Mouse (Mus musculus) kidney, postnatal 4 days (tissue): Measurements from ENCODE around the gene Ankrd13d.

Experiments used
- DNase-seq, 2 experiments: peaks; one replicate each; pipeline ENCODE4 v3.0.0; 2021; ENCODE audit warnings: mixed read lengths in 2 of 2

Gene Ankrd13d

GRCm38 (mm10) chr19:4300852-4301734 is 18.2 kb upstream of the Ankrd13d start:
- no peak for DNase-seq

- no peak for DNase-seq
Observed at GRCm38 (mm10) chr19:4300271-4300704, 17.4 kb upstream of the Ankrd13d start.

- no peak for DNase-seq
Observed at GRCm38 (mm10) chr19:4299574-4300270, 16.8 kb upstream of the Ankrd13d start.

- no peak for DNase-seq
Observed at GRCm38 (mm10) chr19:4299126-4299525, 16.2 kb upstream of the Ankrd13d start.

DNA sequence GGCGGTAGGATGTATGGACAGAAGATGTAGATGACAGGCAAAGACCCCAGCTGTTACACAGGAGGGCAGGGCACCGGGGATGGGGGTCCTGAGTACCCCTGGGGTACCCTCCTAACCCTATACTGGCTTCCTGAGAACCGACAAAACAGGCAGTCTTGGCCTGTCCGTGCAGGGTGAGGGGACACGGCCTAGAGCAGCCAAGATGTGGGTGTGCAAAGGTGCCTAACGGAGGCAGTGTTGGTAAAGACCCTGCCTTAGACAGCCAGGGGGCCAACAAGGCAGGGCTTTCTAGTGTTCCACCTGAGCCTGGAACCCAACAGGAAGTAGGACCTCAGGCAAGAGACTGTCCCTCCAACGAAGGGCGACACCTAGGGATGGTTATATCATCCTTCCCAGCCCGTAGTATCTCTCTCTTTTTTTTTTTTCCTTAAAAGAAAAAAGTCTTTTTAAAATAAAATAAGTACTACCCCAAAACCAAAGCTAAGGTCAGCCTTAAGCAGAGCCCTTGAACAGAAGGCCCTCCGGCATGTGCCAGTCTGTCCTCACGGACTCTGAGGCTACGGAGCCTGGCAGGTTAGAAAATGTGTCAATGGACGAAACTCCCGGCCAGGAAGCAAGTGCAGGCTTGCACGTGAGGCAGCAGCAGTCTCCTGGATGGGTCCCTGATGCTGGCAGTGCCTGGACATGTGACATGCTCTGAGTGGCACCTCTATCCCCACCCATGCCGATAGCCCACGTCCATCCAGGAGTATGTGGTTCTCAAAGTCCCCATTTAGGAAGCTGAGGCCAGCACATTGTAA is 15.6 kb upstream of the Ankrd13d start:
- DNase-seq = no peak

GRCm38 (mm10) chr19:4297851-4298250 is 14.9 kb upstream of the Ankrd13d start:
- DNase-seq = no peak

GRCm38 (mm10) chr19:4296611-4297010 is 13.7 kb upstream of the Ankrd13d start:
- DNase-seq = no peak

DNA sequence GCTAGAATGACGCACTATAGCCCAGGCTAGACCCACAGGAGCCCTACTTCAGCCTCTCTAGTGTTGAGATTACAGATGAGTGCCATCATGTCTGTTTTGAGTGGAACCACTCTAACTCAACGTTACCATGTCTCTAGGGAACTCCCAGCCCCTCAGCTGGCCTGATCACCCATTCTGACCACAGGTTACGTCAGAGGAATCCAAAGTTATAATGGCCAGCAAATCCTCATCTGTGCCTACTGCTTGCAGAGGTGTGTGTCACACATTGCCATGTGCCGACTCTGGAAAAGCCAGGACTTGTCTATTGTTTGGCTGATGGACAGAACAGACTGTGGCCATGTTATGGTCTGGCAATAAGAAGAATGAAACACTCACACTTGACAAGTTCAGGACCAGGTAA is 12.5 kb upstream of the Ankrd13d start:
- DNase-seq = no peak

DNA sequence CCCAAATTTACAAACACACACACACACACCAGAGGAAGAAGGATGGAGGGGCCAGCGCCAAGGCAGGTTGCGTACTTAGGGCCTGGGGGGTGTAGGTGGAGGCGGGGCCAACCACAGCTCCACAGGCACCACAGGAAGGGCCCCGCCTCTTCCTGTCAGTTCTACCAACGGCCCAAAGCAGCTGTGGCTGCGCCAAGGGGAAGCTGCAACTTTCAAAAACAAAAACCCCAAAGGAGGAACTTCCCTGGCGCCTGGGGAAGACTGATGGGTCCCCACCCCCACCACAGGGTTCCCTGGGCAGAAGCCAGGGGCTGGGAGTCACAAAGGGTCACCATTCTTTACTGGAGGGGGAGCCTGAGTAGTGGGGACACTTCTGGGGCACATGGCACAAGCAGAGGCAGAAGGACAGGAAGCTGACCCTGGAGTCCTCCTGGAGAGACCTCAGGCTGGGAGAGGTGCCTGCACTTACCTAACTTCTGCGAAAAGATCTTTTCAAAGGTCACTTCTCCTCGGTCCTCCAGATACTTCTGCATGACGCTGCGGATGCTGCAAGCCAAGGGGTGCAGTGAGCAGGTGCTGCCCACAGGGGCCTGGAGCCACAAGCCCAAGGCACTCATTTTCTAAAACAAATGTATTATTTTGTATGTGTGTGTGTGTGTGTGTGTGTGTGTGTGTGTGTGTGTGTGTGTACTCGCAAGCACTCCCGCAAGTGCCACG is 11.6 kb upstream of the Ankrd13d start:
- DNase-seq = peak; percentile 53 to 74

DNA sequence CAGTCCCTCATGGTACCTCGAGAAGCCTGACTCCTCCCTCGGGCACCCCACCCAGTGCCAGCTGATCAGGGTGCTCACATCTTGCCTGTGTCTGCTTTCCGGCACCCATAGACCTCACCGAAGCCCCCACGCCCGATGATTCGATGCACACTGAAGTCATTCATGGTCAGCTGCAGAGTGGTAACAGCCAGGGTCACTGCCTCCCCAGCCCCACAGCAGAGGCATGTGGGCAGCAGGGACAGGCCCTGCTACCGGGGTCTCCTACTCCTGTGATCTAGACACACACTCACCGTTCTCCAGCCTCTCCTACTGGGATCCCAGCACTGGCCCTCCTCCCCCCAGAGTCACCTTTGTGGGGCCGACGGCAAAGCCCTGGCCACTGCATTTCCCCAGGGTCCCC is 8.2 kb upstream of the Ankrd13d start:
- DNase-seq = no peak

DNA sequence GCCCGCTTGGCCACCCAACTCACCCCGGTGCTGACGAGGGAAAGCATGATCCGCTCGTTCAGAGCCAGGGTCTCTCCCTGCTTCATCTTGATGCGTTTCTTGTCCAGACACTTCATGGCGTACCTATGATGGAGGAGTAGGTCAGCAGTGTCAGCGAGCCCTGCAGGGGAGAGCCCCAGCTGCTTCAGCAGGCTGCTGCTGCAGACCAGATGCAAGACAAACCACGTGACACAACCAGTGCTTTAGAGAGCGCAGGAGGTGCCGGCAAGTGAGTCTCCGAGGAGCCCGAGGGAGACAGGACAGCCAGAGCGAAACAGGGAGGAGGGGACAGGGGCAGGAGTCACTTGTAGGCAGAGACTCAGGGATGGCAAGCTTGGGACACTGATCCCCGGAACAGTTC is 7.8 kb upstream of the Ankrd13d start:
- no peak for DNase-seq

DNA sequence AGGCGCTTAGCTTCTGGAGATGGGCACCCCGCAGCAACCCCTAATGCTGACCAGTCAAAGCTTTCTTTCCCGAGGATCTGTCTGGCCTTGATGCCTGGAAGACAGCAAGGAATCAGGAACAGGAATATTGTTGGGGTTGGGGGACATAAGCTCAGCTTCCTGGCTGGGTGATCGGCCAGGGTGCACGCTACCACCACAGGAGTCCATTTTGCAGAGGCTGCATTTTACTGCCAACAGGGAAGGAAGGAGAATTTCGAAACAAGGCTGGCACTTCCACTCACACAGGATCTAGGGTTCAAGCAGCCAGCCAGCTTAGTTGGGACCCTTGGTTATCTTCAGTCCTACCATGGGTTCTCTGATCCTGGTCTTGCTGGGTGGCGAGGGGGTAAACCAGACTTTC is 716 bp upstream of the Ankrd13d start:
- no peak for DNase-seq

DNA sequence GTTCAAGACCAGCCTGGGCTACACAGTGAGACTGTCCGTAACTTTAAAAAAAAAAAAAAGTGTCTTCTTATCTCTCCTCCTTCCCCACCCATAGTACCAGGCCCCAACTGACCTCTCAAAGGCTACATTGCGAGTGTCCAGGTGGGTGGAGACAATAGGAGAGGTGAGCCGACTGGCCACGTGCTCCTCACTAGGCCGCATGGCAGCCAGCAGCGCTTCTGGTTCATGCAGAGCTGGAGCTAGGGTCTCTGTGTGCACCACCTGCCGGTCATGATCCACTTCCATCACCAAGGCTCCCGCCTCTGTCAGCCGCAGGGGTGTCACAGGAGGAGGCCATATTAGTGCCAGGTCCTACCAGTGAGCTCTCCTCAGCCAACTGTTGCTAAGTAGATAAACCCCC is 2.5 kb downstream of the Ankrd13d start:
- DNase-seq = no peak

DNA sequence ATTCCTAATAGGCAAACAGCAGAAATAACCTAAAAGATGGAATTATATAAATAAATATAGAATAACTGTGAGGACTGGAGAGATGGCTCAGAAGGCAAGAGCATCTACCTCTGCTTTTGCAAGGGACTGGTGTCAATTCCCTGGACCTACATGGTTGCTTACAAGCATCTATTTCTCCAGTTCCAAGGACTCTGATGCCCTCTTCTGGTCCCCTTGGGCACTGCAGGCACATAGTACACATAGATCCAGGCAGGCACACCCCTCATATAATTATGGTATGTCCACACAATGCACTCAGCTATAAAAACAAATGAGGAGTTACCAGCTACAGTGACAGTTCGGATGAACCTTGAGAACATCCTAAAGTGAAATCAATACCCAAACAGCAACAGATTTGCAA is 3.5 kb downstream of the Ankrd13d start:
- DNase-seq = peak in 1 of 2 experiments; percentile 45

DNA sequence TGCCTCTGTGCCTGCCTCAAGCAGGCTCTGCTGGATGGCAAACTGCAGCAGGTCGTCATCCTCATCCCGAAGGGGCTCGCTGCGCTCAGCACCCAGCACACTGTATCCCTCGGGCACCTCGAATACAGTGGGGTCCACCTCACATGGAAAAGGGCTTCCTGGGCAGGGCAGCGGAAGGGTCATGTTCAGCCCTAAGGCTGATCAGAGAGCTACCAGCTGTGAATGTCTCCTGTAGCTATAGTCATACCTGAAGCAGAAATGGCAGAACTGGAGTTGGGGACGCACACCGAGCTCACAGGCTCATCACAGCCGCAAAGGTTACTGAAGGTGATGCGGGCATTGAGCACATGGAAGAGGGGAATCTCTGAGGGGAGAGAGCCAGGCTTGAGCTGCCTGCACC is 12.0 kb downstream of the Ankrd13d start:
- no peak for DNase-seq

DNA sequence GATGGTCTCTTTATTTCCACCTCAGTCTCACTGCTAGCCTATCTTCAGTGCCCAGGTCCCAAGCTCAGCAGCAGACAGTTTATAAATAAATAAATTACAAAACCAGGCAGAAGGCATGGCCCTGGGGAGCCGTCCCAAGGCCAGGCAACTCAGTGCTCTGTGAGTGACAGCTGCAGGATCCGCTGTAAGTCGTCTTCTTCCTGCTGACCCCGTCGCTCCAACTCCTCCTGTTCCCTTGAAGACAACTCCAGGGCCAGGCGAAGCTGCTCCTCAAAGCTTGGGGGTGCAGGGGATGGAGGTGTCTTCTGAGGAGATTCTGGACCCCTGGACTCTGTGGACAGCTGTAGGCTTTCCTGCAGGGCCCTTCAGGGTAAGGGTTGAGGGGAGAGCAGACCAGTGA is 12.8 kb downstream of the Ankrd13d start:
- no peak for DNase-seq

DNA sequence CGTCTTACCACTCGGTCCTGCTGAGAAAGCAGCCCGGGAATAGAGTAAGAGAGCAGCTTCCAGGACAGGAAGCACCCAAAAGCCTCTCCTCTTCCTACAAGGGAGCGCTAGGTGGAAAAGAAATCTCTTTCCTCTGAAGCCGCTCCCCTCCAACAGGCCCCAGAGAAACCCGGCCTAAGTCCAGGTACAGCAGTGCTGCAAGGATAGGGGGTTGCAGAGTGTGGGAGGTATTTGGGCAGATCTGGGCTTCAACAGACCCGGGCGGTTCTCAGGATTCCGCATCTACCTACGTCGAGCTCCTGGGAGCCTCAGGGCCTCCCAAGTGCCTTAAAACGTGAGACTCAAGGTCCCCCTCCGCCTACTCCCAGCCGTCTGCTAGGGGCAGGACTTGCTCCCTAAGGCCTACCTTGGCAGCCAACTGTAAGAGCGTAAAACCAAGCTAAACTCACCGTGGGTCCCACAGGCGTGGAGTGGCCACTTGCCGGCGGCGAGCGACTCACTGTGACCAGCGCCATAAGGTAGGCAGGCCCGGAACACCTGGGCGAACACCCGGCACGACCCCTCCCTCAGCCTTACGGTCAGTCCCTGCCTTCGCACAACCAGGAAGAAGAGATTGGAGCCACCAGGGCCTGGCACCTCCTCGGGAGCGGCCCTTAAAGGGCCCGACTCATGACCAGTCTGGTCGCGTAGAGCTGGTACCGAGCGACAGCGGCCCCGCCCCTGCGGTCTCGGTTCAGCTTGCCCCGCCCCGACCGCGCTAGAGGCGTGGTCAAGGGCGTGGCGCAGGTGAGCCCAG is 14.2 kb downstream of the Ankrd13d start, which contains the start of gene Ssh3:
TSS of gene Ssh3 (minus strand) at position 615 of the 796 bp plus-strand sequence.
- peak; percentile 84 to 91 for DNase-seq

- DNase-seq = no peak
Observed at GRCm38 (mm10) chr19:4265956-4266355, 17.0 kb downstream of the Ankrd13d start.

DNA sequence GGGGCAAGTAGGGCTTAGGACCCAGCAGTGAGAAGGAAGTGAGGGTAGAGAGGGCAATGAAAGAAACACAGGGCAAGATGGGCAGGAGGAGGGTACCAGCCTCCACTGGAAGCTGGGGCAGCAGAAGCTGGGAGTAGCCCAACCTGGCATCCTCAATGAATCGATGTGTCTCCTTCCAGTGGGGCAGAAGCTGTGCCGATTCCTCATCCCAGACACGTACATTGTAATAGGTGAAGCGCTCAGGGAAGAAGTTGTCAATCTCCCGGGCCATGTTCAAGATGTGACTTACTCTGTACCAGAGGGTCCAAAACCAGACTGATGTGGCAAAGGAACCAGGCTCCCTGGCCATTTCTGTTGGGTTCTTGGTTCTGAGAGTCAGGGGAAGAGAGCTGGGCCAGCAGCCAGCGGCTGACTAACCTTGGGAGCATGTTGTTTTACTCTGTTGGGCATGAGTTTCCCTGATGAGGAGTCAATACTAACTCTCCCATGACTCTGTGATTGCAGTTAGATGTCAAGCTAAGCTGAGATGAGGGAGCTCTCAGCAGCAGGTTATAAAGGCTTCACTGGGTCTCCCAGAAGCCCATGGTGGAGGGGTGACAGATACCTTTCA is 18.7 kb downstream of the Ankrd13d start:
- no peak for DNase-seq

- no peak for DNase-seq
Observed at GRCm38 (mm10) chr19:4263702-4264101, 19.2 kb downstream of the Ankrd13d start.

GRCm38 (mm10) chr19:4262756-4263155 is 20.2 kb downstream of the Ankrd13d start:
- no peak for DNase-seq
